Mouse (Mus musculus) stomach, postnatal 0 days (tissue): ENCODE measurements around the gene Gm21969.

Experiments used
- CTCF ChIP-seq: IDR thresholded peaks from 2 replicates; pipeline ENCODE4 v1.5.1; 2016; ENCODE audit warnings: antibody characterized with exemption, low read depth, mild to moderate bottlenecking, moderate library complexity
- EP300 ChIP-seq: optimal IDR thresholded peaks from 2 replicates; pipeline ENCODE3; 2016; ENCODE audit warnings: antibody characterized with exemption

DNA sequence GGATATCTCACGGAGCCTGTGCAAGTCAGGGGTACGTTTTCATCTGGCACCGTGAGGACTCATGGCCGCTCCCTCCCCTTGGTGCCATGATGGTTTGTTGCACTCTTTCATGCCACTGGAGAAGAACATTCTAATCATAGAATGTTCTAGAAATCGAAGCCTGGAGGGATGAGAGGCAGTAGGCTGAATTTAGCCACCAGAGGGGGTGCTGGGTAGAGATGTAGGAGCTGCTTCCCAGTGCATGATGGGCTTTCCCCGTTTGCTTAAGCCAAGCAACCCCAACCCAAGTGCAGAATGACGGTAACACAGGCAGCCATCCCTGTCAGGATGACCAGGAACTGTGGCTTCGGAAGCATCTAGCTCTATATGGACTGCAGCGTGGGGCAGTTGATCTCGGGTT lies 32.2 kb upstream of the Gm21969 start:
- TF ChIP-seq CTCF (peak; percentile 67), EP300 (no peak)
